Mouse (Mus musculus) C2C12 (cell line): ENCODE results near the gene Slc36a3. TPM values are rescaled to one million over a fixed set of nuclear protein-coding genes. Genes with fewer than 3 reads are reported as not detected.

ENCODE experiments used
- H3K27me3 ChIP-seq: one replicate; pipeline ENCODE4 v1.6.1; 2011; ENCODE audit not compliant: control insufficient read depth, insufficient read depth, insufficient read length
- H3K36me3 ChIP-seq: one replicate; pipeline ENCODE4 v1.6.1; 2011; ENCODE audit not compliant: control insufficient read depth, insufficient read depth
- H3K4me3 ChIP-seq: one replicate; pipeline ENCODE4 v1.5.1; 2011; ENCODE audit warnings: mild to moderate bottlenecking, control low read depth; ENCODE audit not compliant: poor library complexity, insufficient read depth, severe bottlenecking
- H3K79me2 ChIP-seq: one replicate; pipeline ENCODE4 v1.6.1; 2011; ENCODE audit not compliant: control insufficient read depth, insufficient read depth
- H3K79me3 ChIP-seq: one replicate; pipeline ENCODE4 v1.6.1; 2011; ENCODE audit warnings: low read depth, control low read depth
- H3ac ChIP-seq: one replicate; pipeline ENCODE3; 2011; ENCODE audit warnings: low read depth; ENCODE audit not compliant: control insufficient read depth, insufficient read length
- CEBPB ChIP-seq: IDR thresholded peaks from one replicate; pipeline ENCODE4 v1.6.1; 2011; ENCODE audit warnings: low read depth, mild to moderate bottlenecking, control low read depth, moderate library complexity
- CTCF ChIP-seq: IDR thresholded peaks from one replicate; pipeline ENCODE4 v1.5.1; 2011; ENCODE audit not compliant: control insufficient read depth, insufficient read depth, insufficient read length
- FOSL1 ChIP-seq: IDR thresholded peaks from one replicate; pipeline ENCODE4 v1.8.0; 2011; ENCODE audit warnings: mild to moderate bottlenecking, low read length; ENCODE audit not compliant: poor library complexity, insufficient read depth, severe bottlenecking
- MAX ChIP-seq: IDR thresholded peaks from one replicate; pipeline ENCODE4 v1.6.1; 2011; ENCODE audit warnings: mild to moderate bottlenecking, control low read depth
- MYOD1 ChIP-seq: IDR thresholded peaks from one replicate; pipeline ENCODE4 v1.6.1; 2011; ENCODE audit warnings: low read depth; ENCODE audit not compliant: control insufficient read depth, insufficient read length
- MYOG ChIP-seq: IDR thresholded peaks from one replicate; pipeline ENCODE4 v1.6.1; 2011; ENCODE audit not compliant: control insufficient read depth, insufficient read length; ENCODE audit errors: extremely low read depth
- USF1 ChIP-seq: IDR thresholded peaks from one replicate; pipeline ENCODE4 v1.6.1; 2011; ENCODE audit warnings: low read depth, mild to moderate bottlenecking, control low read depth, moderate library complexity
- polyA plus RNA-seq: library from polyadenylated mRNA; unstranded; fragments of >200 nt; fragmentation: generic; extraction: Trizol; gene quantifications from one replicate; pipeline ENCODE4 v1.2.1, GENCODE M21; 2012; ENCODE audit warnings: missing spikeins

Slc36a3 gene
- polyA plus RNA-seq, 1 experiment = 0.01 TPM

DNA sequence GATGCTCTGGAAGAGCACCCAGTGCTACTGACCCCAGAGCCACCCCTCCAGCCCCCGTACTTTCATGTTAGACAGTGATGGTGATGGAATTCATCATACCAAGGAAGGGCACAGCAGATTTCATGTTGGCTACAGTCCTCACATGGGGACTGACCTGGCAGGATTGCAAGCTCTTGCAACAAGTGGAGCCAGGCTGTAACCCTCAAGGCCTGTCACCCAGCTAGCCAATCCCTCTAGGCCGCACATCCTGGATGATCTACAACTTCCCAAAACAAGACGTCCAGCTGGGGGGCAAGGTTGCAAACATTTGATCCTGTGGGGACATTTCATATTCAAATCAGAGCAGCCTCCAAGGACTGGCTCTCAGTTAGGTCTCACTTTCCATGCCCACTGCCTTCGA is 66.9 kb downstream of the Slc36a3 start:
- Histone ChIP-seq H3K79me3 (no peaks in the 10 kb centered on the region), H3K4me3 (no peak overlapping the region), H3K79me2 (no peaks in the 10 kb centered on the region), H3K36me3 (no peaks in the 10 kb centered on the region), H3ac (no peak overlapping the region), H3K27me3 (no peaks in the 10 kb centered on the region)
- no peak for TF ChIP-seq CTCF
- no peak for TF ChIP-seq MYOD1
- no peak for TF ChIP-seq FOSL1
- TF ChIP-seq CEBPB = no peak

DNA sequence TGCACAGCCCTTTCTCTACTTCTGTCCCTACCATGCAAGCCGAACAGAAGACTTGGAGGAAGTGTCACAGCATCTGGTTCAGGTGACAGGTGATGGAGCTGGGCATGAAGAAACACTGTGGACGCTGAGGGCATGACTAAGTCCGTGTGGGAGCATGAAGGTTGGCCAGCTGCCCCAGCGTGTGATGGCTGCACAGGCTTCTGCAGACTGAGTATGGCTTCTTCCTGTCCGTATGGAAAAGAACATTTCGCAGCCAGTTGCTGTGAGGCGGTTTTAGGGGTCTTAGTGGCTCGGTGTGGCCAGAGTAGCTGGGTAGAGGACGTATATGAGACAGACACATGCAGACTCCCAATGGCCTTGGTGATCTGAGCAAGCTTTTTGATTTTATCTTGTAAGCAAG is 70.3 kb downstream of the Slc36a3 start:
- H3K4me3 ChIP-seq = no peak overlapping the region
- H3K36me3 ChIP-seq = no peaks in the 10 kb centered on the region
- H3K27me3 ChIP-seq = no peaks in the 10 kb centered on the region
- no peak for TF ChIP-seq MYOD1
- no peak for TF ChIP-seq CTCF
- no peak for TF ChIP-seq CEBPB
- TF ChIP-seq FOSL1 = no peak
- TF ChIP-seq MAX = no peak
- TF ChIP-seq MYOG = no peak
- TF ChIP-seq USF1 = no peak
- H3K79me3 ChIP-seq = no peaks in the 10 kb centered on the region
- no peak overlapping the region for H3ac ChIP-seq
- H3K79me2 ChIP-seq = no peaks in the 10 kb centered on the region

DNA sequence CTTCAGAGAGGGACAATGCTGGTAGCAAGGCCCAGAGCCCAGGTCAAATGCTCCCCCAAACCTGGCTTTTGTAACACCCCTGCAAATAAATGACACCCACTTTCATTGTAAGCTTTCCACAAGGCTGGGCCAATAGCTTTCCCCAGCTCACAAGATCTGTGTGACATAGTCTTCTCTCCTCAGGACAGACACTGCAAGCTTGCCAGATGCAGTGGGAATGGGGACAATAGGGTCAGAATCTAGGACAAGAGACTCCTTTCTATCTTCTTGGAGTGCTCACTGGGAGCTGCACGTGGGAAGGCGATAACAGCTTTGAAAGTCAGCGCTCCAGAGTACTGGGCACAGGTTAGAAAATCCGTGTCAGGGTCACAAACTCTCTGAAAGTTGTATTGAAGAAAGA is 72.3 kb downstream of the Slc36a3 start:
- H3K79me2 ChIP-seq = no peaks in the 10 kb centered on the region
- H3K27me3 ChIP-seq = no peaks in the 10 kb centered on the region
- no peaks in the 10 kb centered on the region for H3K36me3 ChIP-seq
- H3K79me3 ChIP-seq = no peaks in the 10 kb centered on the region
- no peak overlapping the region for H3K4me3 ChIP-seq
- H3ac ChIP-seq = no peak overlapping the region
- TF ChIP-seq USF1 = no peak
- TF ChIP-seq CTCF = no peak
- TF ChIP-seq CEBPB = no peak
- no peak for TF ChIP-seq MAX
- TF ChIP-seq MYOG = no peak
- TF ChIP-seq FOSL1 = no peak
- TF ChIP-seq MYOD1 = no peak

- TF ChIP-seq MAX = no peak
- TF ChIP-seq FOSL1 = no peak
- no peak for TF ChIP-seq MYOG
- TF ChIP-seq CEBPB = no peak
- TF ChIP-seq CTCF = no peak
- TF ChIP-seq MYOD1 = no peak
- TF ChIP-seq USF1 = no peak
- Histone ChIP-seq H3K4me3 (no peak overlapping the region), H3K79me3 (no peaks in the 10 kb centered on the region), H3K27me3 (no peaks in the 10 kb centered on the region), H3ac (no peak overlapping the region), H3K36me3 (no peaks in the 10 kb centered on the region), H3K79me2 (no peaks in the 10 kb centered on the region)
Observed at GRCm38 (mm10) chr11:55078502-55078901, 73.0 kb downstream of the Slc36a3 start.

GRCm38 (mm10) chr11:55077331-55078231 is 73.9 kb downstream of the Slc36a3 start, which contains the start of gene Ccdc69:
TSS of gene Ccdc69 (minus strand) at chr11:55078131.
- H3K79me3 ChIP-seq = no peaks in the 10 kb centered on the region
- no peaks in the 10 kb centered on the region for H3K36me3 ChIP-seq

More at GRCm38 (mm10) chr11:55077331-55078231, 73.9 kb downstream of the Slc36a3 start, which contains the start of gene Ccdc69:
- Histone ChIP-seq H3ac (no peak within 1 kb of the TSS), H3K79me2 (no peaks in the 10 kb centered on the region), H3K4me3 (no peak within 1 kb of the TSS), H3K27me3 (no peaks in the 10 kb centered on the region)
- TF ChIP-seq MAX = no peak
- TF ChIP-seq MYOD1 = no peak
- TF ChIP-seq MYOG = no peak
- no peak for TF ChIP-seq FOSL1
- TF ChIP-seq CTCF = no peak
- TF ChIP-seq USF1 = no peak
- TF ChIP-seq CEBPB = no peak
